Mouse (Mus musculus) midbrain, postnatal 0 days (tissue): ENCODE measurements at regions not wholly inside any gene's neighbourhood (a gene's known extent, or its start where the extent isn't known, plus 50 kb on each side); places are given as distances from the start of the nearest gene placed in this dataset.

Source experiments
- ATAC-seq: fragments of 200-750 bp; cut with Nextera tagmentation; 2 replicates; pipeline ENCODE4 v1.8.0; 2017; ENCODE audit warnings: moderate number of reproducible peaks, mild to moderate bottlenecking, moderate TSS enrichment, moderate library complexity; ENCODE audit not compliant: low FRiP score
- DNase-seq: peaks from one replicate; pipeline ENCODE4 v3.0.0-alpha.2; 2015; ENCODE audit warnings: low spot score
- H3K27ac ChIP-seq: fragments of 300-500 bp; sonication (generic); 2 replicates; pipeline ENCODE4 v1.5.1; 2014; ENCODE audit warnings: low read depth, mild to moderate bottlenecking, low read length, mixed read lengths
- H3K27me3 ChIP-seq: fragments of 300-500 bp; sonication (generic); 2 replicates; pipeline ENCODE4 v1.6.1; 2014; ENCODE audit warnings: low read length, control low read depth, mixed read lengths; ENCODE audit not compliant: insufficient read depth
- H3K36me3 ChIP-seq: fragments of 300-500 bp; sonication (generic); 2 replicates; pipeline ENCODE4 v1.6.1; 2014; ENCODE audit warnings: low read length, control low read depth, mixed read lengths; ENCODE audit not compliant: insufficient read depth
- H3K4me1 ChIP-seq: fragments of 300-500 bp; sonication (generic); 2 replicates; pipeline ENCODE4 v1.6.1; 2014; ENCODE audit warnings: mild to moderate bottlenecking, control low read depth, antibody characterized with exemption, low read length, mixed read lengths; ENCODE audit not compliant: insufficient read depth
- H3K4me2 ChIP-seq: fragments of 300-500 bp; sonication (generic); 2 replicates; pipeline ENCODE4 v1.6.1; 2014; ENCODE audit warnings: low read depth, mild to moderate bottlenecking, low read length, mixed read lengths; ENCODE audit not compliant: poor library complexity, severe bottlenecking
- H3K4me3 ChIP-seq: fragments of 300-500 bp; sonication (generic); 2 replicates; pipeline ENCODE4 v1.5.1; 2014; ENCODE audit warnings: low read depth, mild to moderate bottlenecking, low read length, moderate library complexity
- H3K9ac ChIP-seq: fragments of 300-500 bp; sonication (generic); replicated peaks from 2 replicates; pipeline ENCODE4 v1.6.1; 2014; ENCODE audit warnings: mild to moderate bottlenecking, low read length, moderate library complexity, mixed read lengths; ENCODE audit not compliant: poor library complexity, severe bottlenecking
- H3K9me3 ChIP-seq: fragments of 300-500 bp; sonication (generic); 2 replicates; pipeline ENCODE4 v1.6.1; 2016; ENCODE audit warnings: low read length, control low read depth
- CTCF ChIP-seq: IDR thresholded peaks from 2 replicates; pipeline ENCODE4 v1.5.1; 2016; ENCODE audit warnings: antibody characterized with exemption, mild to moderate bottlenecking
- WGBS: fragments of 180-500 bp; shearing (Covaris S2); extraction: QIAGEN DNeasy Blood & Tissue Kit; methylation state at CpG from one replicate; pipeline ENCODE4 v1.1.7; 2014; 5-methylcytosine and 5-hydroxymethylcytosine counted together

- H3K27ac ChIP-seq: no peak overlapping the region
- DNase-seq (no peak), ATAC-seq (no peak)
- 67% methylated on average over 1 of the region's 1 CpGs for WGBS
- no peak overlapping the region for H3K4me2 ChIP-seq
- no peaks in the 10 kb centered on the region for H3K36me3 ChIP-seq
- no peak for TF ChIP-seq CTCF
- no peaks in the 10 kb centered on the region for H3K9me3 ChIP-seq
- H3K4me3 ChIP-seq: no peak overlapping the region
- H3K9ac ChIP-seq: no peak overlapping the region
- no peaks in the 10 kb centered on the region for H3K27me3 ChIP-seq
- H3K4me1 ChIP-seq: no peaks in the 10 kb centered on the region
Observed at GRCm38 (mm10) chr14:26352927-26353326, 95.2 kb downstream of the Duxbl3 start.

DNA sequence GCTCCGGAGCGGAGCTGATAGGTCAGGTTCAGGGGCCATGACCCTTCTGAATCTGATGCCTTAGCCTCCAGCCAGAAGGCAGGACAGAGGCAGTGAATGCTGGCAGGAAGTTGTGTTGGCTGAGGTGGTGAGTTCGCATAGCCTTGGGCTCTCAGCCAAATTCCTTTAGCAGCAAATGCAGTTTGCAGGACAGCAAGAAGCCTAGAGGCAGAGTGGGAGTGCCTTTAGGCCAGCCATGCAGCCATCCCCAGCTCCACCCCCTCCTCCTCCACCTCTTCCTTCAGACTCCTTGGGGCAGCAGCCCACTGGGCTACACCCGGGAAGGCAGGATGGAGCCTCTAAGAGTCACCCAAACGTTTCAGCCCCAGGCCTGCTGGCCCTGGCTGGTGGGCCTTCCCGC, 99.5 kb downstream of the Duxbl3 start:
- no peak overlapping the region for H3K4me2 ChIP-seq
- ATAC-seq (no peak), DNase-seq (peak; percentile 14)
- no peak overlapping the region for H3K4me3 ChIP-seq
- no peaks in the 10 kb centered on the region for H3K36me3 ChIP-seq
- TF ChIP-seq CTCF: no peak
- no peaks in the 10 kb centered on the region for H3K4me1 ChIP-seq
- H3K27me3 ChIP-seq: no peaks in the 10 kb centered on the region
- 58% methylated on average over 6 of the region's 6 CpGs for WGBS
- no peak overlapping the region for H3K27ac ChIP-seq
- H3K9ac ChIP-seq: no peak overlapping the region
- no peaks in the 10 kb centered on the region for H3K9me3 ChIP-seq

GRCm38 (mm10) chr14:26357996-26358395, 100.2 kb downstream of the Duxbl3 start:
- ATAC-seq (no peak), DNase-seq (no peak)
- no peak overlapping the region for H3K27ac ChIP-seq
- no peaks in the 10 kb centered on the region for H3K36me3 ChIP-seq
- H3K4me2 ChIP-seq: no peak overlapping the region
- no peaks in the 10 kb centered on the region for H3K4me1 ChIP-seq
- H3K4me3 ChIP-seq: no peak overlapping the region
- no peaks in the 10 kb centered on the region for H3K27me3 ChIP-seq
- TF ChIP-seq CTCF: no peak
- WGBS: 86% methylated on average over 8 of the region's 8 CpGs
- no peak overlapping the region for H3K9ac ChIP-seq
- no peaks in the 10 kb centered on the region for H3K9me3 ChIP-seq

DNA sequence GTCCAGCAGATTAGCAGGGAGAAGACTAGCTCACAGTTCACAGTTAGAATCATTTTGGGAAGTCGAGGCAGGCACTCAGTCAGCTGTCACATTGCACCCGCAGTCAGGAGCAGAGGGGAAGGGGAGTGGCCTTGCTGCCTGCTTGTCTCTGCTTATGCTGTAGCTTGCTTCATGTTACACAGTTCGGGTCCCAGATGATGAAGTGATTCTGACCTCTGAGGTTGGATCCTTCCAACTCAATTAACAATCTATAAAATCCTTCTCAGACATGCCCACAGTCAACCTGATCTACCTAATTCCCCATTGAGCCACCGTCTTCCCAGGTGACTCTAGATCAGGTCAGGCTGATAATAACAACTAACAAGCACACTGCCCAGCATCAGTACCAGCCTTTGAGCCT, 102.3 kb downstream of the Duxbl3 start:
- no peaks in the 10 kb centered on the region for H3K9me3 ChIP-seq
- no peak for TF ChIP-seq CTCF
- no peak overlapping the region for H3K4me3 ChIP-seq
- H3K4me1 ChIP-seq: no peaks in the 10 kb centered on the region
- 77% methylated on average over 4 of the region's 4 CpGs for WGBS
- no peak overlapping the region for H3K27ac ChIP-seq
- H3K9ac ChIP-seq: no peak overlapping the region
- no peaks in the 10 kb centered on the region for H3K36me3 ChIP-seq
- no peaks in the 10 kb centered on the region for H3K27me3 ChIP-seq
- no peak for ATAC-seq
- DNase-seq: no peak
- H3K4me2 ChIP-seq: no peak overlapping the region

- TF ChIP-seq CTCF: no peak
- no peaks in the 10 kb centered on the region for H3K4me1 ChIP-seq
- no peaks in the 10 kb centered on the region for H3K36me3 ChIP-seq
- no peaks in the 10 kb centered on the region for H3K9me3 ChIP-seq
- no peaks in the 10 kb centered on the region for H3K27me3 ChIP-seq
- ATAC-seq (no peak), DNase-seq (no peak)
- H3K27ac ChIP-seq: no peak overlapping the region
- H3K4me3 ChIP-seq: no peak overlapping the region
- WGBS: 93% methylated on average over 3 of the region's 3 CpGs
- no peak overlapping the region for H3K4me2 ChIP-seq
- no peak overlapping the region for H3K9ac ChIP-seq
Observed at GRCm38 (mm10) chr14:26361206-26361605, 103.4 kb downstream of the Duxbl3 start.
